Mouse (Mus musculus) kidney, embryonic 14.5 days (tissue): ENCODE measurements around the gene 4921524J17Rik. TPM values are rescaled to one million over a fixed set of nuclear protein-coding genes. Genes with fewer than 3 reads are reported as not detected.
A peak's percentile ranks its signal among the peaks of the same experiment; 100 is the strongest.

Experiments used
- ATAC-seq: fragments of 200-750 bp; cut with Nextera tagmentation; 2 replicates; pipeline ENCODE4 v1.8.0; 2017; ENCODE audit warnings: moderate number of reproducible peaks, mild to moderate bottlenecking, moderate TSS enrichment, moderate library complexity; ENCODE audit not compliant: low FRiP score, low TSS enrichment
- H3K27ac ChIP-seq: fragments of 300-500 bp; sonication (generic); 2 replicates; pipeline ENCODE4 v1.5.1; 2014; ENCODE audit warnings: low read depth, mild to moderate bottlenecking, low read length, moderate library complexity, mixed read lengths
- H3K27me3 ChIP-seq: fragments of 300-500 bp; sonication (generic); 2 replicates; pipeline ENCODE4 v1.6.1; 2014; ENCODE audit warnings: mild to moderate bottlenecking, low read length; ENCODE audit not compliant: control insufficient read depth, insufficient read depth
- H3K36me3 ChIP-seq: fragments of 300-500 bp; sonication (generic); 2 replicates; pipeline ENCODE4 v1.6.1; 2014; ENCODE audit warnings: low read length, mixed read lengths; ENCODE audit not compliant: control insufficient read depth, insufficient read depth
- H3K4me1 ChIP-seq: fragments of 300-500 bp; sonication (generic); 2 replicates; pipeline ENCODE4 v1.6.1; 2014; ENCODE audit warnings: low read length, mixed read lengths; ENCODE audit not compliant: control insufficient read depth, insufficient read depth
- H3K4me2 ChIP-seq: fragments of 300-500 bp; sonication (generic); replicated peaks from 2 replicates; pipeline ENCODE4 v1.6.1; 2014; ENCODE audit warnings: low read depth, mild to moderate bottlenecking, low read length
- H3K4me3 ChIP-seq: fragments of 300-500 bp; sonication (generic); 2 replicates; pipeline ENCODE4 v1.5.1; 2014; ENCODE audit warnings: mild to moderate bottlenecking, low read length
- H3K9ac ChIP-seq: fragments of 300-500 bp; sonication (generic); 2 replicates; pipeline ENCODE4 v1.6.1; 2014; ENCODE audit warnings: low read depth, mild to moderate bottlenecking, low read length, moderate library complexity
- H3K9me3 ChIP-seq: fragments of 300-500 bp; sonication (generic); 2 replicates; pipeline ENCODE4 v1.6.1; 2016; ENCODE audit warnings: low read length; ENCODE audit not compliant: control insufficient read depth
- WGBS: fragments of 180-500 bp; shearing (Covaris S2); extraction: QIAGEN DNeasy Blood & Tissue Kit; methylation state at CpG from one replicate; pipeline ENCODE4 v1.1.7; 2014; 5-methylcytosine and 5-hydroxymethylcytosine counted together
- polyA plus RNA-seq: library from polyadenylated mRNA; unstranded; fragments of >200 nt; fragmentation: Nextera tagmentation; extraction: Ambion mirVana; gene quantifications from 2 replicates; pipeline ENCODE4 v1.2.1, GENCODE M21; 2014

The 4921524J17Rik gene
- polyA plus RNA-seq, 1 experiment from 2014 or later, result 42.9 TPM

DNA sequence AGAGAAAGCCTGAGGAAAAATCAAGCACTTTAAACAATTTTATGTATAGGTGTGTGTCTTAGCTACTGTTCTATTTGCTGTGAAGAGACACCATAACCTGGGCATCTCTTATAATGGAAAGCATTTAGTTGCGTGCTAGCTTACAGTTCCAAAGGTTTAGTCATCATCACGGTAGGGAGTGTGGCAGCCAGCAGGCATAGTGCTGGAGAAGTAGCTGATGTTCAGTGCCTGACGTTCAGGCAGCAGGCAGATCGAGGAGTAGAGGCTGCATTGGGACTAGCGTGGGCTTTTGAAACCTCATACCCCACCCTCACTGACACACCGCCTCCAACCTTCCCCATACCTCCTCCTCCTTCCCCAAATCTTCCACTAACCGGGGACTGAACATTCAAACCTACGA is 38.1 kb upstream of the 4921524J17Rik start:
- H3K9ac ChIP-seq, result no peak overlapping the region
- WGBS, result 79% methylated on average over 8 of the region's 8 CpGs
- H3K4me1 ChIP-seq, result no peaks in the 10 kb centered on the region
- no peak for ATAC-seq
- no peaks in the 10 kb centered on the region for H3K9me3 ChIP-seq
- no peaks in the 10 kb centered on the region for H3K27me3 ChIP-seq
- no peaks in the 10 kb centered on the region for H3K36me3 ChIP-seq
- no peak overlapping the region for H3K27ac ChIP-seq
- H3K4me3 ChIP-seq, result no peak overlapping the region
- no peak overlapping the region for H3K4me2 ChIP-seq

DNA sequence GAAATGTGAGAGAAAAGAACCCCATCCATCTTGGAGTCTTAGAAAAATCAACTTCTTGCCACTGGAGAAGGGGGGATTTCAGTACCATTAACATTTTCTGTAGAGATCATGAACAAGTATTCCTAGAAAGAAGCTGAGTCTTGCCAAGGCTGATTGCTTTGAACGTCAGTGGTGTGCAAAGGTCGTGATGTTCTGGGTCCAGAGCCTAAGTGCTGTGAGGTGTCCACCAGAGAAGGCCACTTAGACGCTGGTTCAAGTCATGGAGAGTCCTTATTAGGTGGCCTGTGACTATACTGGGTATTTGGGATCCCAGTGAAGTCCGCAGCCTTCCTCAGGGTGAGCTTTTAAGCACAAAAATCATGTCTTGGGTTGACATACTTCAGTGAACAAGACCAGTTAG is 33.4 kb upstream of the 4921524J17Rik start:
- no peaks in the 10 kb centered on the region for H3K4me1 ChIP-seq
- H3K9me3 ChIP-seq, result no peaks in the 10 kb centered on the region
- no peak overlapping the region for H3K4me3 ChIP-seq
- no peaks in the 10 kb centered on the region for H3K36me3 ChIP-seq
- H3K9ac ChIP-seq, result no peak overlapping the region
- no peak overlapping the region for H3K4me2 ChIP-seq
- no peaks in the 10 kb centered on the region for H3K27me3 ChIP-seq
- ATAC-seq, result no peak
- no peak overlapping the region for H3K27ac ChIP-seq
- 80% methylated on average over 4 of the region's 4 CpGs for WGBS

DNA sequence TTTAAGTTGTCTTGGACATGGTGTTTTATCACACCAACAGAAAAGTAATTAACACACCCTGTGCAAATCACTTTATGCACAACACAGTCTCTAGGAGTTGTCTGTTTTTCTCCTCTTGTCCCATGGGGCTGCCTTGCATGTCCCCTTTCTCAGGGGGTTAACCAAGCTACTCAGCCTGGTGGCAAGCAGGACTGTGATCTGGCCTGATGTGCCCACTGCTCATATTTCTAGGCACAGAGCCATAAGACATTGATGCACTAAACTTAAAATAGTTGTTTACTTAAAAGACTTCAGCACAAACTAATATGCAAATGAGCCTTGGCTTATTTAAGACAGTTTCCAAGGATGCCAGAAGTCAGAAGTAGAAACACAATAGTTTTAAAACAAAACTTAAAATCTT is 31.7 kb upstream of the 4921524J17Rik start:
- Histone ChIP-seq H3K27me3 (no peaks in the 10 kb centered on the region), H3K36me3 (no peaks in the 10 kb centered on the region), H3K9ac (no peak overlapping the region), H3K9me3 (no peaks in the 10 kb centered on the region), H3K4me1 (no peaks in the 10 kb centered on the region), H3K27ac (no peak overlapping the region), H3K4me2 (no peak overlapping the region), H3K4me3 (no peak overlapping the region)
- ATAC-seq, result no peak

DNA sequence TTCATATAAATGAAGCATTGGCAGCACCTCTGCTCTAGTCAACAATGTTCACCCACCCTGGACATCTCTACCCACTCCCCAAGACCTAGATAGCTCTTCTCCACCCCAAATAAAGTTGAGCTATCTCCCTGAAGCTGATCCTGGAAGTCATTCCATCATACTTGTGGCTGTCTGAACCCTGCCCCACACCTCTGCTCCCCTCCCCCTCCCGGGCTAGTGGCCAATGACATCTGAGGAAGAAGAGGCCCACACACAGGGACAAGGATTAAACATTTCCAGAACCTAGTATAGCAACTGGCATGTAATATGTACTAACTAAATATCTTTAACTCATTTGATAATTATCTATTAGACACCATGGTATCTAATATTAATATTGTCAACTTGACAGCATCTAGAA is 29.8 kb upstream of the 4921524J17Rik start:
- 81% methylated on average over 1 of the region's 1 CpGs for WGBS
- ATAC-seq, result no peak
- Histone ChIP-seq H3K27me3 (no peaks in the 10 kb centered on the region), H3K4me3 (no peak overlapping the region), H3K27ac (no peak overlapping the region), H3K4me1 (no peaks in the 10 kb centered on the region), H3K4me2 (no peak overlapping the region), H3K9me3 (no peaks in the 10 kb centered on the region), H3K9ac (no peak overlapping the region), H3K36me3 (no peaks in the 10 kb centered on the region)

DNA sequence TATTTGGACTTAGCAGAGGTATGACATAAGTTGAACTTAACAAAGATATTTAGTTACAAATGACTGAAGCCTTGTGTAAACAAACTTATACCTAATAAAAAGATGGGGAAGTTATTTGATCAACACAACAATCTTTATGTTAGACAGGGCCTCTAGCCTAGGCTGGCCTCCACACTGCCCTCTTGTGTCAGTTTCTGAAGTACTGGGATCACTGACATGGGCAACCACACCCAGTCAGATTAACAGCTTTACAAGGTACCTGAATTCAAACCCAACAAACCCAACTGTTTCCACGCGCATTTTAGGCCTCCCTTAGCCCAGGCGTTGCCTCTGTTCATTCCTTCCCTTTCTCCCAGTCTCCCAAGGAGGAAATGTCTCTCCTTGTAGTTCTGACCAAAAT is 28.7 kb upstream of the 4921524J17Rik start:
- Histone ChIP-seq H3K9me3 (no peaks in the 10 kb centered on the region), H3K4me1 (no peaks in the 10 kb centered on the region), H3K4me3 (no peak overlapping the region), H3K36me3 (no peaks in the 10 kb centered on the region), H3K27me3 (no peaks in the 10 kb centered on the region), H3K4me2 (no peak overlapping the region), H3K9ac (no peak overlapping the region), H3K27ac (no peak overlapping the region)
- no peak for ATAC-seq
- 80% methylated on average over 3 of the region's 3 CpGs for WGBS

DNA sequence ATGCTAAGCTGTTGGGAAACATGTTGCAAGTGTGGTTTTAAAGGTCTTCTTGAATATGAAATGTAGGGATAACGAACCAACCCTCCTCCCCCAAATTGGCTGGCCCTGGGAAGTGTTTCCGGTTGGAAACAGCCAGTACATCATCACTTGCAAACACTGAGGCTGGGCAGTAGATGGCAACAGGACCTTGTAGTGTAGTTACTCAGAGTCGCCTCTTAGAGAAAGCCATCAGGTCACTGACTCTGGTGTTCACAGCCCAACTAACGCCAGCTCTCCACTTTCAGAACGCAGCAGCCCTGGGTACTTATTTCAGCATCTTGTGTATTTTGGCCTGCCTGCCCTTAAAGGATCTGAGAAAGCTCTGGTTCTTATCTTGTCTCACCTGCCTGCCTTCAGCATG is 28.2 kb upstream of the 4921524J17Rik start:
- H3K4me1 ChIP-seq, result no peaks in the 10 kb centered on the region
- H3K9ac ChIP-seq, result no peak overlapping the region
- no peak overlapping the region for H3K4me3 ChIP-seq
- no peak for ATAC-seq
- no peaks in the 10 kb centered on the region for H3K9me3 ChIP-seq
- H3K27me3 ChIP-seq, result no peaks in the 10 kb centered on the region
- H3K27ac ChIP-seq, result no peak overlapping the region
- 28% methylated on average over 5 of the region's 5 CpGs for WGBS
- no peaks in the 10 kb centered on the region for H3K36me3 ChIP-seq
- no peak overlapping the region for H3K4me2 ChIP-seq

DNA sequence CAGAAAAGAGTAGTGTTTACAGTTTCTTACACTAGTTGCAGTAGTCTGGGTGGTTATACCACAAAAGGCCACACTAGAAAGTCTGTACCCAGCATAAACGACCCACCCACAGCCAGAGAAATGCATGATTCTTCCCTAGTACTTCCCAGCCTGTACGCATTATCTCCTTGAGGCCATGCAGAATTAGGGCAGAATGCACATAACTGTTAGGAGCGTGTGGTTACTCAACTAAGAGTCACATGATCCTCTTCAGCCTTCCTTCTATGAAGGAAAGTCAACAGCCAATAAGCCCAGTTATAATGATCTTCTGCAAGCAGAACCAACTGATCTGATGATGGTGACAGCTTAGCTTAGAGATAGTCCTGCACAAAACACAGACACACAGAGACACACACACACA is 26.9 kb upstream of the 4921524J17Rik start:
- 78% methylated on average over 3 of the region's 3 CpGs for WGBS
- H3K4me1 ChIP-seq, result no peaks in the 10 kb centered on the region
- no peak overlapping the region for H3K27ac ChIP-seq
- ATAC-seq, result no peak
- H3K4me3 ChIP-seq, result no peak overlapping the region
- no peaks in the 10 kb centered on the region for H3K9me3 ChIP-seq
- no peak overlapping the region for H3K4me2 ChIP-seq
- no peak overlapping the region for H3K9ac ChIP-seq
- no peaks in the 10 kb centered on the region for H3K27me3 ChIP-seq
- no peaks in the 10 kb centered on the region for H3K36me3 ChIP-seq

DNA sequence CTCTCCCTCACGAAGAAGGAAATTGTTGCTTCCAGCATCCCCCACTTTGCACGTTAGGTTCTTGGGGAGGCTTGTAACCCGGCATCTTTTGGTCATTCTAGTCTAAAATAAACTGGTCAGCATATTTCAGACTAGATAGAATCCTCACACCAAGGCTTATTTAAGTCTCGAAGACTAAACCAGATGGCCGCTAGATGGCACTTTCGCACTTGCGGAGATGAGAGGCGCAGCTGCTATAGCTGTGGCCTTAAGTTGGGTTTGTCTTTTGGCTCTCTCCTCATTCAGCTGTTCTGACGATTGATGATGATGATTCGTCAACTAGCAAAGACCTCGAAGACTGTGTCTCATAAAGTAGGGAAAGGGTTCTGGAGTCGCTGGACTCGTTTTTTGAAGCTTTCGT is 23.9 kb upstream of the 4921524J17Rik start:
- H3K4me3 ChIP-seq, result no peak overlapping the region
- ATAC-seq, result 0 out of 2 replicates have a peak, but pooled peaks have one; percentile 55

DNA sequence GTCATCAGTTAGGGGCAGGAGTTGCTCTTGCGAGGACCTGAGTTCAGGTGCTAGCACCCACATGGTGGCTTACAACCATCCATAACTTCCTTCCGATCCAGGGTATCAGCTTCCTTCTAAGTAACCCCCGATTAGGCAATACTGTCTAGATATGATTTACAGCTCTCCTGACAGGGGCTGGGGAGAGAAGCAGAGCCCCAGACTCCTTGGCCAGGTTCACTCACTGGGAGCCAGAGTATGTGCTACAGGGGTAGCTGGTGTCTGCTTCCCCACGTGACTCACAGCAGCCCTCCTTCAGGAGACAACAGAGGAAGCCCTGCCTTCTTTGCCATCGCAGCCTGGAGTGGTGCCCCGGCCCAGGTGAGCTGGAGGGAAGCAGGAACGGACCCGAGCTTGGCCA is 22.1 kb upstream of the 4921524J17Rik start:
- Histone ChIP-seq H3K9me3 (no peaks in the 10 kb centered on the region), H3K4me1 (peaks cover 3% of the 10 kb centered on the region; the same call in 1 of the 2 replicates), H3K27me3 (no peaks in the 10 kb centered on the region), H3K4me3 (no peak overlapping the region), H3K27ac (no peak overlapping the region), H3K9ac (no peak overlapping the region), H3K36me3 (no peaks in the 10 kb centered on the region), H3K4me2 (no peak overlapping the region)
- whole genome bisulfite sequencing, result 68% methylated on average over 8 of the region's 8 CpGs
- no peak for ATAC-seq

More for the DNA sequence above, 23.9 kb upstream of the 4921524J17Rik start:
- WGBS, result 9% methylated on average over 14 of the region's 14 CpGs
- no peak overlapping the region for H3K27ac ChIP-seq
- H3K9me3 ChIP-seq, result no peaks in the 10 kb centered on the region
- no peak overlapping the region for H3K4me2 ChIP-seq
- H3K36me3 ChIP-seq, result no peaks in the 10 kb centered on the region
- no peaks in the 10 kb centered on the region for H3K27me3 ChIP-seq
- H3K4me1 ChIP-seq, result peaks cover 3% of the 10 kb centered on the region; the same call in 1 of the 2 replicates
- no peak overlapping the region for H3K9ac ChIP-seq

DNA sequence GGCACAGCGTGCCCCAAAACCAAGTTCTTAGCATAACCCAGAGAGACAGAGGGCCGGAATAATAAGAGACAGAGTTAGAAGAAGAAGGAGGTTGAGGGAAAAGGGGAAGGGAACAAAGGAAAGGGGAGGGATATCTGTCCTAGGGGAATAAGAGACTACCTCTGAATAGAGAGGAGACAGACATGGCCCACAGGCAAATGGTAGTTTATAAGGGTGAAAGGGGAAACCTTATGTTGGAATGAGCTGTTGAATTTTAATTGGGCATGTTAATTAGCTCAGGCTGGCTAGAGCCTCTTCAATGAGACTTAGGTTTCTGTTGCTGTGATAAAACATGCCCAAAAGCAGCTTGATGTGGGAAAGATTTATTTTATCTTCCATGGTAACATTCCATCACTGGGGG is 20.6 kb upstream of the 4921524J17Rik start:
- Histone ChIP-seq H3K27me3 (no peaks in the 10 kb centered on the region), H3K27ac (no peak overlapping the region), H3K4me2 (no peak overlapping the region), H3K4me3 (no peak overlapping the region), H3K4me1 (peaks cover 3% of the 10 kb centered on the region; the same call in 1 of the 2 replicates), H3K9ac (no peak overlapping the region), H3K36me3 (no peaks in the 10 kb centered on the region), H3K9me3 (no peaks in the 10 kb centered on the region)
- WGBS, result 85% methylated on average over 2 of the region's 2 CpGs
- no peak for ATAC-seq
